Mouse (Mus musculus) bone marrow macrophage, adult 2 months (primary cell): ENCODE measurements around the gene Psap.

Experiments
- CTCF ChIP-seq: IDR thresholded peaks from 2 replicates; pipeline ENCODE4 v1.5.1; 2012; ENCODE audit warnings: low read depth, mild to moderate bottlenecking, low read length, moderate library complexity
- POLR2A ChIP-seq: IDR thresholded peaks from 2 replicates; pipeline ENCODE4 v1.6.1; 2012; ENCODE audit warnings: mild to moderate bottlenecking, low read depth, low read length, borderline replicate concordance

- TF ChIP-seq POLR2A: no peak
- TF ChIP-seq CTCF: no peak
These were observed 20.1 kb upstream of the Psap start for GRCm38 (mm10) chr10:60257261-60257825.
